Mouse (Mus musculus) bone marrow, adult 2 months (tissue): Measurements from ENCODE around the gene Fam110a. TPM values are rescaled to one million over a fixed set of nuclear protein-coding genes. Genes with fewer than 3 reads are reported as not detected.

Source experiments
- H3K27ac ChIP-seq: fragments of 200-500 bp; 2 replicates; pipeline ENCODE4 v1.5.1; 2012; ENCODE audit warnings: low read depth, mild to moderate bottlenecking, control low read depth, inconsistent platforms, low read length; ENCODE audit not compliant: control insufficient read depth, poor library complexity, insufficient read depth
- H3K4me1 ChIP-seq: fragments of 200-500 bp; 2 replicates; pipeline ENCODE4 v1.6.1; 2011; ENCODE audit warnings: low read length; ENCODE audit not compliant: control insufficient read depth, insufficient read depth
- H3K4me3 ChIP-seq: fragments of 200-500 bp; replicated peaks from 2 replicates; pipeline ENCODE3; 2011; ENCODE audit warnings: mild to moderate bottlenecking, low read depth, low read length, control low read depth; ENCODE audit not compliant: control insufficient read depth
- CTCF ChIP-seq: fragments of 200-500 bp; IDR thresholded peaks from 2 replicates; pipeline ENCODE4 v1.5.1; 2011; ENCODE audit warnings: low read length, control low read depth; ENCODE audit not compliant: control insufficient read depth, insufficient read depth
- POLR2A ChIP-seq: fragments of 200-500 bp; IDR thresholded peaks from 2 replicates; pipeline ENCODE4 v1.6.1; 2011; ENCODE audit warnings: low read depth, mild to moderate bottlenecking, control low read depth, low read length, borderline replicate concordance; ENCODE audit not compliant: control insufficient read depth
- WGBS: fragments of 180-500 bp; shearing (Covaris S2); methylation state at CpG from one replicate; pipeline ENCODE4 v1.1.7; 2018; 5-methylcytosine and 5-hydroxymethylcytosine counted together
- polyA plus RNA-seq: library from polyadenylated mRNA; stranded (reverse); fragments of >200 nt; gene quantifications from 2 replicates; pipeline ENCODE4 v1.2.4, GENCODE M21; 2011; ENCODE audit warnings: low replicate concordance; ENCODE audit not compliant: missing spikeins, insufficient read depth, insufficient read length

The Fam110a gene
- polyA plus RNA-seq, 1 experiment, result 13.0 TPM

- no peak for TF ChIP-seq POLR2A
- no peak for TF ChIP-seq CTCF
Observed at GRCm38 (mm10) chr2:151947617-151948016, 32.4 kb downstream of the Fam110a start.

GRCm38 (mm10) chr2:151944106-151944505, 35.9 kb downstream of the Fam110a start:
- TF ChIP-seq POLR2A, result no peak
- no peak for TF ChIP-seq CTCF
- Histone ChIP-seq H3K27ac (no peak overlapping the region), H3K4me3 (no peak overlapping the region), H3K4me1 (no peaks in the 10 kb centered on the region; the same call in 1 of the 2 replicates)
- WGBS, result 5% methylated on average over 2 of the region's 2 CpGs

More at GRCm38 (mm10) chr2:151947617-151948016, 32.4 kb downstream of the Fam110a start:
- no peaks in the 10 kb centered on the region; the same call in 1 of the 2 replicates for H3K4me1 ChIP-seq
- H3K27ac ChIP-seq, result no peak overlapping the region
- H3K4me3 ChIP-seq, result no peak overlapping the region
- WGBS, result 90% methylated on average over 2 of the region's 2 CpGs

- Histone ChIP-seq H3K27ac (no peak overlapping the region), H3K4me1 (no peaks in the 10 kb centered on the region), H3K4me3 (no peak overlapping the region)
- WGBS, result 70% methylated on average over 2 of the region's 2 CpGs
- TF ChIP-seq CTCF, result peak; percentile 47; the same call in 1 of the 2 replicates
- TF ChIP-seq POLR2A, result no peak
Observed at GRCm38 (mm10) chr2:151941269-151941668, 38.8 kb downstream of the Fam110a start.

- Histone ChIP-seq H3K4me3 (no peak overlapping the region), H3K27ac (no peak overlapping the region), H3K4me1 (no peaks in the 10 kb centered on the region)
- TF ChIP-seq POLR2A (no peak), CTCF (no peak)
- 43% methylated on average over 5 of the region's 5 CpGs for WGBS
Observed at GRCm38 (mm10) chr2:151939651-151940420, 40.2 kb downstream of the Fam110a start.

- H3K4me1 ChIP-seq, result no peaks in the 10 kb centered on the region
- no peak overlapping the region for H3K4me3 ChIP-seq
- TF ChIP-seq POLR2A, result no peak
- 58% methylated on average over 11 of the region's 11 CpGs for WGBS
- H3K27ac ChIP-seq, result no peak overlapping the region
Observed at GRCm38 (mm10) chr2:151938780-151939200, 41.2 kb downstream of the Fam110a start.

GRCm38 (mm10) chr2:151937893-151938292, 42.1 kb downstream of the Fam110a start:
- 8% methylated on average over 3 of the region's 3 CpGs for WGBS

GRCm38 (mm10) chr2:151930389-151931074, 49.5 kb downstream of the Fam110a start:
- H3K4me1 ChIP-seq, result no peaks in the 10 kb centered on the region
- TF ChIP-seq POLR2A (no peak), CTCF (peak; percentile 88)
- H3K4me3 ChIP-seq, result no peak overlapping the region
- H3K27ac ChIP-seq, result no peak overlapping the region
- 30% methylated on average over 7 of the region's 7 CpGs for WGBS

More at GRCm38 (mm10) chr2:151937893-151938292, 42.1 kb downstream of the Fam110a start:
- no peaks in the 10 kb centered on the region for H3K4me1 ChIP-seq
- no peak for TF ChIP-seq POLR2A
- TF ChIP-seq CTCF, result no peak
- no peak overlapping the region for H3K4me3 ChIP-seq
- H3K27ac ChIP-seq, result no peak overlapping the region

- WGBS, result 90% methylated on average over 11 of the region's 11 CpGs
- no peak overlapping the region for H3K27ac ChIP-seq
- no peaks in the 10 kb centered on the region for H3K4me1 ChIP-seq
- H3K4me3 ChIP-seq, result no peak overlapping the region
- no peak for TF ChIP-seq CTCF
- no peak for TF ChIP-seq POLR2A
Observed at GRCm38 (mm10) chr2:151927103-151927502, 52.9 kb downstream of the Fam110a start.
